Mouse (Mus musculus): ENCODE measurements around the gene Gsn.

Gsn gene

GRCm38 (mm10) chr2:35282214-35282613 is 26.0 kb downstream of the Gsn start:
- no peak for DNase-seq

DNA sequence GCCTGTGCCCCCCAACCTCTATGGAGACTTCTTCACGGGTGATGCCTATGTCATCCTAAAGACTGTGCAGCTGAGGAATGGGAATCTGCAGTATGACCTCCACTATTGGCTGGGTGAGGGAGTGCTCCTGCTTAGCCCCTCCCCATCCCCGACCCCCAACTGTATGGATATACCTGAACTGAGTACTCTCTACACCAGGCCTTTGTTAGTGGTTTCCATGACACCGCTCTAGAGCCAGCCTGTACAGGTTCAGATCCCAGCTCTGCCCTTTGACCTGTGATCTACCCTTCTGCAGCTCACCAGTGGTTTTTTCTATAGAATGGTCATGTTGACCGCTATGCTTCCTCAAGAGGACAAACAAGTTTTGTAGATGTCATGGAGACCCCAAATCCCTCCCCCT is 27.8 kb downstream of the Gsn start:
- no peak for DNase-seq

DNA sequence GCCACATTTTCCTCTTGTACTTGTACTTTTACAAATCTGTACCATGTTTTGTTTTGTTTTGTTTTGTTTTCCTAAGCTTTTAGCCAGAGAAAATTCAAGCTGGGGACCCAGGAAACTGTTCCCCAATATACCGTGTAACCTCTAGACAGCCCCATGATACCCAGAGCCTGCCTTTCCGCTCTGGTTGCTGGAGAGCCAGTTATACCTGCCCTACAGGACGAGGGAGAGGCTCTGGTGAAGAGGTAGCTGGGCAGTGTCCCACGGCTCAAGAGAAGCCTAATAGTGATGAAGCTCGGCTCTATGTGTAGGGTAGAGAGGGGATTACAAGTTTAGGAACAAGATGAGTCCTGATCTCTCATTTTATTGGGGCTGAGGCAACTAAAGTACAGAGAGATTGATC is 29.0 kb downstream of the Gsn start:
- no peak for DNase-seq

GRCm38 (mm10) chr2:35287017-35287620 is 30.9 kb downstream of the Gsn start:
- no peak for DNase-seq

GRCm38 (mm10) chr2:35288758-35289635 is 32.8 kb downstream of the Gsn start:
- peak; percentile 85 for DNase-seq

GRCm38 (mm10) chr2:35291856-35292255 is 35.7 kb downstream of the Gsn start:
- DNase-seq: peak; percentile 54

DNA sequence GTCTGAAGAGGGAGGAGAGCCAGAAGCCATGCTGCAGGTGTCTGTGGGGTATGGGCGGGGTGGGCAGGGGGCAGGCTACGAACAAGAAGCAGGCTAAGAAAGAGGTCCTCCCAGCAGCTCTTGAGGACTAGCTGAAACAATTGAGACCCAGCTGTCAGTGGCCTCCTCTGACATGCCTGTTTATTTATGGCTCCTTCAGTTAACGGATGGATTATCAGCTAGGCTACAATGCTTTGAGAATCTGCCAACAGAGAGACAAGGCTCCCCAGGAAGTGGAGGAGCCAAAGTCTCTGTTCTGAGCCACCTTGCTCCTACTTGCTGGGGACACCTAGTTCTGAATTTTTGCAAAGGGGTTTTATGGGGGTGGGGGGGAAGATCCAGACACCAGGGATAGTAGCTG is 36.5 kb downstream of the Gsn start:
- DNase-seq: no peak

GRCm38 (mm10) chr2:35293291-35293690 is 37.1 kb downstream of the Gsn start:
- no peak for DNase-seq

DNA sequence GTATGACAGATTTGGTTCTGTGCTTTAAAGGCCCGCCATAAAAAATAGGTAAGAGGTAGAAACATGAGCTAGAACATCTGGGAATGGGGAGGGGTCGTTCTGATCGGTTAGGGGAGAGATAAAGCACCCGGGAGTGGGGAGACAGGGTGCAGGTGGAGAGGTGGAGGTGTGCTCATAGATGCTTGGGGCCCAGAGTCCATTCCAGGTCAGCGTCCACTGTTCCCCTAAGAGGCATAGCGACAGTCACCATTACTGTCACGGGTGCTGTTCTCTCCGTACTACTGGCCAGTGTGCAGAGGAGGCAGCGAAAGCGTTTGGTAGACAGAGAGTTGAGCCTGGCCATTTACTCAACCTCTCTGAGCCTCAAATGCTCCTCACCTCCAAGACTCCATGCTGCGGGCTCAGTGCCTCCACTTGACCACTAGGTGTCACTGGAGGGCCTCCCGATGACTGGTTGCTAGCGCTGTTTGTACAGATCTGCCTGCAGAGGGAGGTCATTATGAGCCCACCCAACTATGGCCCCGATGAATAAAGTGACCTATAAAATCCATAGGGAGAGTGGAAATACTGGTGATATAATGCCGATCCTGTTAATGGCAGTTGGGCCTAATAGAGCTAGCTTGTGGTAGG is 41.6 kb downstream of the Gsn start:
- peak; percentile 72 for DNase-seq

DNA sequence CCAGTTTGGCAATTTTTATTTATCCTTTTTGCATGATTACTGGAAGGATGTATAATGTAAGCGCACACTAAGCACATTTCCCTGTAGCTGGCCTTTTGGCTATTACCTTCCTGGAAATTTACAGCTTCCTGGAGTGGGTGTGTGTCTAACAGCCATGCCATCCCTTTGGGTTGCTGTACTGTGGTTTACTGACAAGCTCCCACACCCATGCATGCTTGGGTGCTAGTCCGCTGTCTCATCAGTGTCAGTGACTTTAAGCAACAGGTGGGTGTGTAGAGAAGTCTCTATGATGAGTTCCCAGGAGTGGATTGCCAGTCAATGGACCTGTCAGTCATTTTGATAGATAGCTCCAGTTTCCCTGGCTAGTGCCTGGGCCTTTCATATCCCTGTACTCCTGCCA is 43.3 kb downstream of the Gsn start:
- no peak for DNase-seq

DNA sequence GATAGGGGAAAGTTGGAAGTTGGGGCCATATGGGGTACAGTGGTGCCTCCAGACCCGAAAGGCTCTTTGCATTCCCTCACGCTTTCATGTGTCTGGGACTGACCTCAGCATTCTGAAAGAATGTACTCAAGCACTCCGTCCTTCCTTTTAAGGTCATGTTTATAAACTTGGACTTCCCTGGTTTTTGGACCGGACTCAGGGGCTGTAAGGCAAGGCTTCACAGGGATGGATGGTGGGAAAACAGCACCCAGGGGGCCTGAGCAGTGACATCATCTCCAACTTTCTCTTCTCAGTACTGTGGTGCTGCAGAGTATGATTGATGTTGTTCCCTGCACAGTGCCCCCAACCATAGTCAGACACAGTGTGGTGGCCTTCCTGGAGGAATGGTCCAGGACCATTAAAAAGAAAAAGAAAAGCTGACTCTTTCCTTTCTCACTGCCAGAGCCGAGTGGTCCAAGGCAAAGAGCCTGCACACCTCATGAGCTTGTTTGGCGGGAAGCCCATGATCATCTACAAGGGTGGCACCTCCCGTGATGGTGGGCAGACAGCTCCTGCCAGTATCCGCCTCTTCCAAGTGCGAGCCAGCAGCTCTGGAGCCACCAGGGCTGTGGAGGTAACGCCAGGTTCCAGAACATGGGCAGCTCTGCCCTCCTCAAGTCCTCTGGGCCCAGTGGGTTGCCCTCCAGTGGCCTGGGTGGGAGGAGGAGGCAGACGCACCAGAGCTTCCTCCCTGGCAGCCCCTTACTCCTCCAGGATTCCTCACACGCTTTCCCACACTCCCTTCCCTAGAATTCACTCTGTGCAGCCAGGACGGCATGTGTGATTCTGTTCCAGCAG is 46.1 kb downstream of the Gsn start:
- DNase-seq: no peak

- no peak for DNase-seq
These were observed 52.0 kb downstream of the Gsn start for GRCm38 (mm10) chr2:35308166-35308565.

GRCm38 (mm10) chr2:35309906-35310493 is 53.8 kb downstream of the Gsn start:
- no peak for DNase-seq

- DNase-seq: no peak
These were observed 58.1 kb downstream of the Gsn start for GRCm38 (mm10) chr2:35314300-35314699.

GRCm38 (mm10) chr2:35317604-35318003 is 61.4 kb downstream of the Gsn start:
- DNase-seq: no peak

DNA sequence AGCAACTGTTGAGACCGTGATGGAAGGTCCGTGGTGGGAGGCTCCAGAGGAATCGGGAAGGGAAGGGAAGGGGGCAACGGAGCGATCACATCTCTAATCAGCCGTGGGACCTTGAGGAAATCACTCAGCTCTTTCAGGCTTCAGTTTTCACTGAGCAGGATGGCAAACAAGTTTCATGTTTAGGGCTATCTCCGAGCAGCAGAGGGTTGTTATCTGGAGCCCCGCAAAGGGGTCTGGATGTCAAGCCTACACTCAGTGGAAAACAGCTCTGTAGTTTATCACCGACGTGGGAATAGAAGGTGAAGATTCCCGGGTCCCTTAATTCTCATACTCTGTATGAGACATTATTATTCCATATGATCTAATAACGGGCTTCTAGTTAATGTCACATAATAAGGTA is 62.2 kb downstream of the Gsn start:
- no peak for DNase-seq

DNA sequence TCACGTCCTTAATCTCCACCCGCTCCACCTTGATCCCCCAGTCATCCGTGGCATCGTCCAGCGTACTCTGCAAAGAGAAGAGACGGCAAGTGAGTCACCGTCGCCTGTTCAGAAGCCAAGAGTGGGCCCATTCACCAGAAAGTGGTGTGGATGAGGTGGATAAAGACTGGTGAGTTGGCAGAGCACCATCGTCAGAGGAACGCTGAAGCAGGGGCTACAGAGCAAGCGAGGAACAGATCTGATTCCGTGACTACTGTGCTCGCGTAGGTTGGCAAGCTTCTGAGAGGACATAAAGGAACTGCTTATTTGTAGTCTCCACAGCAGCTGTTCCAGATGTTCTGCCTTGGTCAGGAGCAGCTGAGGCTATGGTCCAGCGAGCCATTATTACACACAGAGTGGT is 64.2 kb downstream of the Gsn start:
- DNase-seq: no peak

GRCm38 (mm10) chr2:35322404-35323164 is 66.4 kb downstream of the Gsn start:
- DNase-seq: no peak

DNA sequence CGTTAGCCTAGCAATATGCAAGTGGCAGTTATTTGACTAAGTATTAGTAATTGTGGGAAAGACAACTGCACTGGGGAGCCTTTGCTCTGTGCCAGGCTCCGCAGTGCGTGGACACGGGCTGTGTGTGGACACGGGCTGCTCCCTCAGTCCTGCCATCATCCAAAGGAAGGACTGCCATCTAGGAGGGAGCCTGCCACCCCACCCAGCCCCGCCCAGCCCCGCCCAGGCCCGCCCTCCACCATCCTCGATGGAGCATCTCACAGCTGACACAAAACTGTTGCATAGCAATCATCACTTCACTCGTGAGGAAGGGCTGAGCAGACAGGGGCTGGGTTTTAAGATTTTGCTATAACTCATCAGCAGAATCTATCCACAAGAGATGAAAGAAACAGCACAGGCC is 69.8 kb downstream of the Gsn start:
- DNase-seq: no peak

- no peak for DNase-seq
These were observed 70.8 kb downstream of the Gsn start for GRCm38 (mm10) chr2:35326931-35327330.

DNA sequence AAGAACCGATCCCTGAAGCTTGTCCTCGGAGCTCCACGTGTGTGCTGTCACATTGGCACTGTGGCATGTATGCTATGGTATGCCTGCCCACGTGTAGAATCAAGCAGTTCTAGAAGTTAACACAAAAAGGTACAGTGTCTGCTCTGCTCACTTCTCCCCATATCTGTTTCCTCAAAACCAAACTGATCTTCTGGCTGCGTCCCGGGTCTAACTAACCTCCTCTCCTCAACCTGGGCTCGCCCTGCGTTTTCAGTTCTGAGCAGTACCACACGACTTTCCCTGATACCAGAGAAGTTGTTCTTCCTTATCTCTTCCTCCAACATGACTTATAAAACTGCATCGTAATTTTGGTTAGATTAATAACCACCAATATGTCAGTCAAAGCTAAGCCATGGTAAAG is 71.4 kb downstream of the Gsn start:
- DNase-seq: no peak

Measured in right cerebral cortex, postnatal 14 days (tissue).